Mouse (Mus musculus) C2C12 (cell line): Measurements from ENCODE around the gene Cox15. TPM values are rescaled to one million over a fixed set of nuclear protein-coding genes. Genes with fewer than 3 reads are reported as not detected.

Source experiments
- H3K27me3 ChIP-seq: one replicate; pipeline ENCODE4 v1.6.1; 2011; ENCODE audit not compliant: control insufficient read depth, insufficient read depth, insufficient read length
- H3K36me3 ChIP-seq: one replicate; pipeline ENCODE4 v1.6.1; 2011; ENCODE audit not compliant: control insufficient read depth, insufficient read depth
- H3K4me3 ChIP-seq: one replicate; pipeline ENCODE4 v1.5.1; 2011; ENCODE audit warnings: mild to moderate bottlenecking, control low read depth; ENCODE audit not compliant: poor library complexity, insufficient read depth, severe bottlenecking
- H3K79me2 ChIP-seq: one replicate; pipeline ENCODE4 v1.6.1; 2011; ENCODE audit not compliant: control insufficient read depth, insufficient read depth
- H3K79me3 ChIP-seq: one replicate; pipeline ENCODE4 v1.6.1; 2011; ENCODE audit warnings: low read depth, control low read depth
- H3ac ChIP-seq: one replicate; pipeline ENCODE3; 2011; ENCODE audit warnings: low read depth; ENCODE audit not compliant: control insufficient read depth, insufficient read length
- CEBPB ChIP-seq: IDR thresholded peaks from one replicate; pipeline ENCODE4 v1.6.1; 2011; ENCODE audit warnings: low read depth, mild to moderate bottlenecking, control low read depth, moderate library complexity
- CTCF ChIP-seq: IDR thresholded peaks from one replicate; pipeline ENCODE4 v1.5.1; 2011; ENCODE audit not compliant: control insufficient read depth, insufficient read depth, insufficient read length
- FOSL1 ChIP-seq: IDR thresholded peaks from one replicate; pipeline ENCODE4 v1.8.0; 2011; ENCODE audit warnings: mild to moderate bottlenecking, low read length; ENCODE audit not compliant: poor library complexity, insufficient read depth, severe bottlenecking
- MAX ChIP-seq: IDR thresholded peaks from one replicate; pipeline ENCODE4 v1.6.1; 2011; ENCODE audit warnings: mild to moderate bottlenecking, control low read depth
- MYOD1 ChIP-seq: IDR thresholded peaks from one replicate; pipeline ENCODE4 v1.6.1; 2011; ENCODE audit warnings: low read depth; ENCODE audit not compliant: control insufficient read depth, insufficient read length
- MYOG ChIP-seq: IDR thresholded peaks from one replicate; pipeline ENCODE4 v1.6.1; 2011; ENCODE audit not compliant: control insufficient read depth, insufficient read length; ENCODE audit errors: extremely low read depth
- USF1 ChIP-seq: IDR thresholded peaks from one replicate; pipeline ENCODE4 v1.6.1; 2011; ENCODE audit warnings: low read depth, mild to moderate bottlenecking, control low read depth, moderate library complexity
- polyA plus RNA-seq: library from polyadenylated mRNA; unstranded; fragments of >200 nt; fragmentation: generic; extraction: Trizol; gene quantifications from one replicate; pipeline ENCODE4 v1.2.1, GENCODE M21; 2012; ENCODE audit warnings: missing spikeins

The Cox15 gene
- polyA plus RNA-seq, 1 experiment, result 6.3 TPM

- Histone ChIP-seq H3K79me3 (no peaks in the 10 kb centered on the region), H3K79me2 (no peaks in the 10 kb centered on the region), H3K4me3 (no peak overlapping the region), H3K27me3 (no peaks in the 10 kb centered on the region), H3K36me3 (peaks cover 39% of the 10 kb centered on the region), H3ac (no peak overlapping the region)
- no peak for TF ChIP-seq MYOD1
- TF ChIP-seq CEBPB, result no peak
- no peak for TF ChIP-seq MAX
- no peak for TF ChIP-seq CTCF
- TF ChIP-seq MYOG, result no peak
- no peak for TF ChIP-seq USF1
- TF ChIP-seq FOSL1, result no peak
These were observed 26.2 kb downstream of the Cox15 start for GRCm38 (mm10) chr19:43726510-43727146.

GRCm38 (mm10) chr19:43724821-43725220, 28.0 kb downstream of the Cox15 start:
- no peaks in the 10 kb centered on the region for H3K79me3 ChIP-seq
- H3K27me3 ChIP-seq, result no peaks in the 10 kb centered on the region
- H3ac ChIP-seq, result no peak overlapping the region
- no peak for TF ChIP-seq USF1
- no peak for TF ChIP-seq MAX
- TF ChIP-seq CTCF, result no peak
- TF ChIP-seq CEBPB, result no peak
- no peak for TF ChIP-seq MYOD1
- no peak overlapping the region for H3K4me3 ChIP-seq
- no peaks in the 10 kb centered on the region for H3K79me2 ChIP-seq
- peaks cover 40% of the 10 kb centered on the region for H3K36me3 ChIP-seq

- Histone ChIP-seq H3K36me3 (peaks cover 40% of the 10 kb centered on the region), H3K4me3 (no peak overlapping the region), H3K79me3 (no peaks in the 10 kb centered on the region), H3K27me3 (no peaks in the 10 kb centered on the region), H3ac (no peak overlapping the region), H3K79me2 (no peaks in the 10 kb centered on the region)
- TF ChIP-seq FOSL1 (no peak), USF1 (no peak), MAX (no peak), CTCF (no peak), MYOG (no peak), MYOD1 (no peak), CEBPB (no peak)
These were observed 28.6 kb downstream of the Cox15 start for GRCm38 (mm10) chr19:43724194-43724593.

DNA sequence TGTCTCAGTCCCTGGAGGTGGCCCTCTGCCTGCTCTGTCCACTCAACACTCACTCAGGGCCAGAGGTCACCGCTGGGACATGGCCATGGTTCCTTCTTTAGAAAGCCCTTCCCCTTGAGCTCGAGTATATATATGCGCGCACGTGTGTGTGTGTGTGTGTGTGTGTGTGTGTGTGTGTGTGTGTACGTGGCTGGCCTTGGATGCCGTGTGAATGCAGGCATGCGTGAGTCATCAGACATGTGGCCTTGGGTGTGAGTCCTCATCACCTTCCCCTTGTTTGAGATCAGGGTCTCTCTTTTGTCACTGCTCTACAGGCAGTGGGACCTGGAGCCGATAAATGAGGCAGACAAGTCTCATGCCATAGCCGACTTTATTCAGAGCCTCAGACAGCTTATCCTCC, 29.3 kb downstream of the Cox15 start:
- Histone ChIP-seq H3K4me3 (no peak overlapping the region), H3K36me3 (peaks cover 46% of the 10 kb centered on the region), H3K27me3 (no peaks in the 10 kb centered on the region), H3K79me3 (no peaks in the 10 kb centered on the region), H3ac (no peak overlapping the region), H3K79me2 (no peaks in the 10 kb centered on the region)
- TF ChIP-seq MYOG (no peak), MAX (no peak), MYOD1 (no peak), CTCF (no peak), FOSL1 (no peak), USF1 (no peak), CEBPB (no peak)

- Histone ChIP-seq H3K4me3 (no peak overlapping the region), H3K79me3 (no peaks in the 10 kb centered on the region), H3K27me3 (no peaks in the 10 kb centered on the region), H3K36me3 (peaks cover 44% of the 10 kb centered on the region), H3ac (no peak overlapping the region), H3K79me2 (no peaks in the 10 kb centered on the region)
- TF ChIP-seq CEBPB (no peak), FOSL1 (no peak), MAX (no peak), USF1 (no peak), CTCF (no peak), MYOG (no peak), MYOD1 (no peak)
These were observed 29.9 kb downstream of the Cox15 start for GRCm38 (mm10) chr19:43722891-43723290.
